In the genomic region with DNA sequence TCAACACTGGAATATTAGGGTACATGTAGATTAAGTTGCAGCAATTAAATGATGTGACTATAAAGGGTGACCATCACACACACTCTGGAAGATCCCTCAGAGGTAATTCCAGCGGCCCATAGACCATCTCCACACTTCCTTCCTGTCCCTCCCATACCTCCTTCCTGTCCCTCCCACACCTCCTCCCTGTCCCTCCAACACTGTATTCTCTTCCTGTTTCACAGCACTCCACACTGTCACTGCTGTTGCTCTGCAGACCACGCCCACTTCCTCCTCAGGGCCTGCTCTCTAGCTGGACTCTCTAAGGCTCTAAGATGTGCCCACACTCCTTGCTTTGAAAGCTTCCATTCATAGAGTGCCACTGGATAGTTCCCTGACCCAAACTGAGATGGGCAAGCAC, we compare ENCODE assay signal across 8 mouse cellular contexts. TPM values are rescaled to one million over a fixed set of nuclear protein-coding genes. Genes with fewer than 3 reads are reported as not detected.
DNase-seq lines count a peak whose midpoint lies in the region.

No protein-coding gene starts in this region.

- intact Hi-C loops in heart, postnatal 25 days (cut with DNase I) = no loop called here

- DNase-seq in heart, adult 18-20 months = peak; percentile 8 to 41
- DNase-seq in heart, postnatal 25 days (ENCODE audit: low spot score) = no peak
- DNase-seq in ES-CJ7 (ENCODE audit: low read depth, low spot score) = peak; percentile 28
- DNase-seq in kidney, postnatal 36 days = peak; percentile 12 to 19
- peak; percentile 10 to 27 for DNase-seq in spleen, postnatal 14 days (ENCODE audit: low spot score in 2 of 2)
- no peak for DNase-seq in adipocyte (ENCODE audit: low spot score)
- no peak for DNase-seq in left cerebral cortex, adult 8-10 months (ENCODE audit: low spot score in 2 of 2)
- no peak for DNase-seq in right cerebral cortex, postnatal 25 days

RNA-seq across cellular contexts. Expression of gene Odaph, which starts 13.5 kb away (rescaled TPM):
- total RNA-seq in heart, adult 18-20 months (2021) = not detected
- not detected for total RNA-seq in heart, postnatal 25 days (2021)
- not detected for total RNA-seq in left cerebral cortex, adult 8-10 months (2022)

RNA-seq across cellular contexts. Expression of gene Rchy1, which starts 37.9 kb away (rescaled TPM):
- total RNA-seq in heart, adult 18-20 months (2021) = 10 to 100 TPM; 30.9 to 34.0 TPM
- 10 to 100 TPM; 28.2 to 32.4 TPM for total RNA-seq in heart, postnatal 25 days (2021)
- 10 to 100 TPM; 34.6 to 40.1 (median 38.1) TPM for total RNA-seq in left cerebral cortex, adult 8-10 months (2022)

RNA-seq across cellular contexts. Expression of gene Cdkl2, which starts 42.9 kb away (rescaled TPM):
- 1 to 10 TPM; 4.6 to 5.5 TPM for total RNA-seq in heart, adult 18-20 months (2021)
- total RNA-seq in heart, postnatal 25 days (2021) = 1 to 10 TPM; 3.6 to 4.4 TPM
- 10 to 100 TPM; 30.0 to 32.2 (median 30.6) TPM for total RNA-seq in left cerebral cortex, adult 8-10 months (2022)

Comparison
In these comparisons a context has a peak if more than half of its experiments do, and no peak if none do; other contexts are left out.
1. DNase-seq: peak in heart, adult 18-20 months (2 of 2), ES-CJ7 (single experiment), kidney, postnatal 36 days (2 of 2) and spleen, postnatal 14 days (2 of 2); none in heart, postnatal 25 days (single experiment), adipocyte (single experiment), left cerebral cortex, adult 8-10 months (0 of 2) and right cerebral cortex, postnatal 25 days (single experiment).
2. RNA of gene Cdkl2, which starts 42.9 kb away (total RNA-seq): 30.0 to 32.2 TPM in left cerebral cortex, adult 8-10 months; 4.6 to 5.5 TPM in heart, adult 18-20 months and 3.6 to 4.4 TPM in heart, postnatal 25 days; every median in the first group is over 4 times any median in the second.